Mouse (Mus musculus) embryonic facial prominence, embryonic 11.5 days (tissue): ENCODE measurements at regions not wholly inside any gene's neighbourhood (a gene's known extent, or its start where the extent isn't known, plus 50 kb on each side); places are given as distances from the start of the nearest gene placed in this dataset.
"Not testable (repeated sequence)": the region's sequence is repeated elsewhere in the genome, so short reads cannot be mapped to it uniquely, and the experiment has no call there.

Experiments
- ATAC-seq: fragments of 200-750 bp; cut with Nextera tagmentation; replicated peaks from 2 replicates; pipeline ENCODE4 v1.8.0; 2017; ENCODE audit warnings: low read depth; ENCODE audit not compliant: insufficient number of reproducible peaks, low FRiP score, low TSS enrichment
- DNase-seq: peaks from one replicate; pipeline ENCODE4 v3.0.0-alpha.2; 2015; ENCODE audit warnings: low spot score
- H3K27ac ChIP-seq: fragments of 300-500 bp; sonication (generic); replicated peaks from 2 replicates; pipeline ENCODE4 v1.5.1; 2014; ENCODE audit warnings: mild to moderate bottlenecking, low read depth, low read length, control low read depth
- H3K27me3 ChIP-seq: fragments of 300-500 bp; sonication (generic); 2 replicates; pipeline ENCODE4 v1.6.1; 2014; ENCODE audit warnings: mild to moderate bottlenecking, low read length, moderate library complexity, mixed read lengths; ENCODE audit not compliant: control insufficient read depth, insufficient read depth
- H3K36me3 ChIP-seq: fragments of 300-500 bp; sonication (generic); replicated peaks from 2 replicates; pipeline ENCODE4 v1.6.1; 2014; ENCODE audit warnings: low read depth, mild to moderate bottlenecking, low read length, moderate library complexity, mixed read lengths; ENCODE audit not compliant: control insufficient read depth, insufficient read depth
- H3K4me1 ChIP-seq: fragments of 300-500 bp; sonication (generic); 2 replicates; pipeline ENCODE4 v1.6.1; 2014; ENCODE audit warnings: low read length, mixed read lengths; ENCODE audit not compliant: control insufficient read depth, insufficient read depth
- H3K4me2 ChIP-seq: fragments of 300-500 bp; sonication (generic); 2 replicates; pipeline ENCODE4 v1.6.1; 2014; ENCODE audit warnings: low read depth, mild to moderate bottlenecking, control low read depth, low read length, moderate library complexity
- H3K4me3 ChIP-seq: fragments of 300-500 bp; sonication (generic); 2 replicates; pipeline ENCODE4 v1.5.1; 2014; ENCODE audit warnings: low read depth, low read length, control low read depth
- H3K9ac ChIP-seq: fragments of 300-500 bp; sonication (generic); replicated peaks from 2 replicates; pipeline ENCODE4 v1.6.1; 2014; ENCODE audit warnings: mild to moderate bottlenecking, control low read depth, low read length
- H3K9me3 ChIP-seq: fragments of 300-500 bp; sonication (generic); replicated peaks from 2 replicates; pipeline ENCODE4 v1.6.1; 2016; ENCODE audit warnings: mild to moderate bottlenecking, low read length, inconsistent platforms, mixed read lengths; ENCODE audit not compliant: control insufficient read depth
- WGBS: fragments of 180-500 bp; shearing (Covaris S2); extraction: QIAGEN DNeasy Blood & Tissue Kit; methylation state at CpG from one replicate; pipeline ENCODE4 v1.1.7; 2014; 5-methylcytosine and 5-hydroxymethylcytosine counted together

GRCm38 (mm10) chr2:17065149-17066145 is 665.8 kb downstream of the Nebl start:
- ATAC-seq, H3K4me3 ChIP-seq, H3K27me3 ChIP-seq, H3K4me1 ChIP-seq, DNase-seq, H3K9me3 ChIP-seq, H3K36me3 ChIP-seq, H3K4me2 ChIP-seq, H3K9ac ChIP-seq, H3K27ac ChIP-seq: not testable (repeated sequence)
- 85% methylated on average over 26 of the region's 26 CpGs for WGBS
